Mouse (Mus musculus) gastrocnemius, postnatal 36 days (tissue): ENCODE data around the gene Maoa. TPM values are rescaled to one million over a fixed set of nuclear protein-coding genes. Genes with fewer than 3 reads are reported as not detected.

ENCODE experiments used
- DNase-seq, 2 experiments: peaks; one replicate each; pipeline ENCODE4 v3.0.0; 2022
- intact Hi-C: fragments of 180-260 bp; cut with DNase I; formaldehyde crosslinking; loops from one replicate; pipeline ENCODE4 v1.15.1; 2025
- long read RNA-seq, 2 experiments: library from polyadenylated mRNA; stranded (forward); transcript quantifications; one replicate each; pipeline ENCODE4 v2.0.0; 2021
- total RNA-seq, 2 experiments: library from RNA; stranded (reverse); gene quantifications; 2 replicates each; pipeline ENCODE4 v1.2.3; 2021

The Maoa gene
- 1 to 10 TPM; 3.5 to 3.8 TPM for total RNA-seq
- long read RNA-seq, experiment 1, full-length matches to known transcripts: 2 of 3 reads
- long read RNA-seq, experiment 1, partial matches to known transcripts: 0 of 3 reads
- long read RNA-seq, experiment 1, other reads (novel, unspliced or antisense): 1 of 3 reads
- long read RNA-seq, experiment 2, full-length matches to known transcripts: 3 of 6 reads
- long read RNA-seq, experiment 2, partial matches to known transcripts: 0 of 6 reads
- long read RNA-seq, experiment 2, other reads (novel, unspliced or antisense): 3 of 6 reads

DNA sequence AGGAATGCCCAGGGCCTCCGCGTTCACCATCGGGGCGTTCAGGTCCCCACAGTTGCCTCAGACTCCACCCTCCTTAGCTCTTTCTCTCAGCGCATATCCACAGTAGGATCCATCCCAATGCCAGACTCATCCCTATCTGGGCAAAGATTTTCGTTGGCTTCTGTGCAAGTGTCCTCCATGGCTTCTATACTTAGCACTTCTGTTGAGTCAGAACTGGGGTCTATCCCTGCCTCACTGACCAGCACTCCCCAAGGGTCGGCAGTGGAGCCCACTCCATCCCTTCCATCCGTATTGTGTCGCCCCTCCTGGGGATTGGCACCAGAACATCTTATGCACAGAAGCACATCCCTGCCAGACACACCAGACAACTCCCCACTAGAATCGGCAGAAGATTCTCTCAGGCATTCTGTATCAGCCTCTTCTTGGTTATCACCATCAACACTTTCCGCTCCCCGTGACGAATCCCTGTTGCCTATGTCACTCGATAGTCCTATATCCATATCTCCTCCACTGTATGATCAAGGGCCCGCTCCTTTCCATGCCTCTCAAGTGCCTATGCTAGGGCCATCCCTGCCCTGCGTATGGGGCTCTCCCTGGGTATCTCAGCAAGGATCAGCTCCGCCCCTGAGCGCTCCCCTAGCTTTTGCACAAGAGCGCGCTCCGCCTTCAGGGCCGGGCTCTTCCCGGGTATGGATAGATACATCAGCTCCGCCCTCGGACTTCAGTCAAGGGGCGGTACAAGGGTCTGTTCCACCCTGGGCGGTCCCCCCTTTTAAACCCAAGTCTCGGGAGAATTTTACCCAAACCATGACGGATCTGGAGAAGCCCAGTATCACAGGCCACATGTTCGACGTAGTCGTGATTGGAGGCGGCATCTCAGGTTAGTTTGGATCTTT lies at the start of gene Maoa:
TSS of gene Maoa (plus strand) at position 665 of the 896 bp plus-strand sequence.
- intact Hi-C loops: no loop called here
- DNase-seq: peak; percentile 34 to 49

DNA sequence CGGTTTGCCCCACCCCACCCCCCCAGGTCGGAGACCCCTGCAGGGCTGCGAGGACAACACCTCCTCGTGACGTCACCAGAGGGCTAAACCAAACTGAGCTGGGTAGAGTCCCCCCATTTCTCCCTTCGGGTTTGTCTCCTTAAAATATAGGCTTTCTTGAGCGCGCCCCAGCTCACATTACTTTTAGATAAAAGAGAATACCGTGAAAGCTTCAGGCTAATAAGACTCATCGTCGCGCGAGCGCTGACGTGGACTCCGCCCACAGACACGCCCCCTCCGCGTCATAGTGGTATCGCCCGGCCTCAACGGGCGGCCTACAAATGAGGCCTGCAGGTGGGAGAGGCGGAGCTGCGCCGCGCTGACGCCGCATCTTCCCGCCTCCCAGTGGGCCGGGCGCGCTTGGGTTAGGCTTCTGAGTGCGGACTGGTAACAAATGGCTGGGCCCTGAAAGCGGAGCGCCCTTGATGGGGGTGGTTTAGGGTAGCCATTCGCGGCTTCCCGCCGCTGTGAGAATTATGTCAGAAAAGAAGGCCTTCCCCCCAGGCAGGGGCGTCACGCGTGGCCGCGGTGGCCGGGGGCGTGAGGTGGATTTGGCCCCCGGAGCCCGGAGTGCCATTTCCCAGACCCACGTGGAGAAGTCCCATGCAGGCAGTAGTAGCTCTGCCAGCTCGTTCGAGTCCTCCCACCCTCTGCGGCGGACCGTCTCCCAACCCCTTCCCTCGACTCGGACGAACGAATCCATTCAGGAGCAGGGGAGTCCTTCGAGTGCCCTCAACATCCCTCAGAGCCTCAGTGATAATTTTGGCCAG lies 1.1 kb upstream of the Maoa start:
- intact Hi-C loops: no loop called here

DNA sequence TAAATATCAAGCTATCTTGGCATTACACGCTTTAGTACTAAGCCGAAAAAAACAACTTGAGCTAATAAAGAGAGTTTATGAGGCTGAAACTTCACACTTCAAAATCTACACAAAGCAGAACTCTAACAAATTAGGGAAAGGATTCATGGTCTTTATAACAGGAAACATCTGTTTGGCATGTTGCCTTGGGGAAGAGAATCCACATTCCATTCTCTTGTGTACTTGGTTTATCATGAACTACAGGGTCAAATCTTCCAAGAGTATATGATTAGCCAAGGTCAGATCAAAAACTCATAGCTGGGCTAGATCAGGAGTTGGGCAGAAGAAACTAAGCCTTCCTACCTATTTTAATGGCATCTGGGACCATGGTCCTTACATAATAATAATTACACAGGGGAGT lies 37.0 kb downstream of the Maoa start:
- intact Hi-C loops: no loop called here
- DNase-seq: no peak

More for the DNA sequence above, 1.1 kb upstream of the Maoa start:
- DNase-seq: peak; percentile 75 to 84

DNA sequence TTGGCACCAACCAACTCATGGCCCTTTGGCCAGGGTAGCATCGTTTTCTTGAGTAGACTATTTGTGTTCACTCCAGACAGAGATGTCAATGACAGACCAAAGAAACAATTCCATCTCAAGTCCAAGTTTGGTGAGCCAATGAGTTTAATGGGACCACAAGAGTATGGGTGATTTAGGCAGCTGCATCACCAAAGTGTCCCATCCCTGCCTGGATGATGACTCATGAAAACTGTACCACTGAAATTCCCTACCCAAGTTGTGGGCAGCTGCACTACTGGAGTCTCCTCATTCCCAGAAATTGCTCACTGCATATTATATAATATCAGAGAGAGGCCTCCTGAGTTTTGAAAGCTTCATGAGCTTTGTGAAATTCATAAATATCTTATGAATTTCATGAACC lies 86.6 kb downstream of the Maoa start:
- intact Hi-C loops: no loop called here
- no peak for DNase-seq

DNA sequence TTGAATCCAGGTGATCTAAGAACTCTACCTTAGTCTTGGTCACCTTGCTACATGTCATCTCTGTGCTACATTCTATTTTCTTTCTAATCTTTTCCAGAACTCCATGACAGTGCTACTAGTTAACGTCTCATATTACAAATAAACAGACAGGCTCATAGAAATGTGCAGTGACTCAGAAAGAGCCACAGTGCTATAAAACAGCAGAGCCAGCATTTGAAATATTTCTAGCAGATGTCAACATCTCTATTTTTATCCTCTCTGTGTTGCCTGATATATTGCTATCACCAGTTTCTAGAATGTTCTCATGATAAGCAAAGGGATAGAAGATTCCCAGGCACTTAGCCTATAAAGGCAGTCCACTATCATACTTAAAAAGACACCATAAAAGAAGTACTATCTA lies 94.5 kb downstream of the Maoa start:
- intact Hi-C loops: no loop called here
- no peak for DNase-seq

Other genes with a start within 250 kb of the Maoa start
- gene Cypt1, start 96.8 kb upstream of the Maoa start, total RNA-seq: not detected
- gene Maob, start 197.7 kb downstream of the Maoa start, total RNA-seq: 1 to 10 TPM; 5.1 to 5.5 TPM